25 mouse cellular contexts compared by ENCODE assay signal in genomic region chr11:7281656-7282055, GRCm38 (mm10).
DNase-seq lines count a peak whose midpoint lies in the region; ATAC-seq lines count a peak whose summit lies in the region.
"Had no signal": no experiment of that assay in that cellular context is flagged by ENCODE, and none has a peak within 500 bp of the region (broad histone marks: within the 10 kb centered on the region; RNA-seq: fewer than 3 reads in every experiment).

No protein-coding gene starts in this region.

- no peak overlapping the region for H3K9ac ChIP-seq in midbrain, embryonic 13.5 days (replicated peaks)
- no peak overlapping the region for H3K9ac ChIP-seq in embryonic facial prominence, embryonic 14.5 days (ENCODE audit: low read depth, low read length)
- H3K9ac ChIP-seq in limb, embryonic 15.5 days = no peak overlapping the region
- no peak overlapping the region for H3K9ac ChIP-seq in hindbrain, embryonic 14.5 days
- H3K9ac ChIP-seq: forebrain, embryonic 15.5 days; kidney, embryonic 15.5 days; limb, embryonic 12.5 days; liver, embryonic 13.5 days; lung, embryonic 14.5 days; midbrain, embryonic 12.5 days had no signal

- H3K9me3 ChIP-seq in midbrain, embryonic 10.5 days (replicated peaks) = no peaks in the 10 kb centered on the region
- H3K9me3 ChIP-seq in midbrain, embryonic 13.5 days = no peaks in the 10 kb centered on the region
- H3K9me3 ChIP-seq in embryonic facial prominence, embryonic 14.5 days (ENCODE audit: control insufficient read depth, low read length) = no peaks in the 10 kb centered on the region
- no peaks in the 10 kb centered on the region for H3K9me3 ChIP-seq in limb, embryonic 15.5 days
- H3K9me3 ChIP-seq in hindbrain, embryonic 14.5 days (ENCODE audit: control insufficient read depth, low read length) = no peaks in the 10 kb centered on the region
- H3K9me3 ChIP-seq: forebrain, embryonic 15.5 days; hindbrain, embryonic 10.5 days; kidney, embryonic 15.5 days; limb, embryonic 12.5 days; liver, embryonic 13.5 days; midbrain, embryonic 12.5 days had no signal

- H3K4me2 ChIP-seq in midbrain, embryonic 13.5 days (replicated peaks) = no peak overlapping the region
- H3K4me2 ChIP-seq in embryonic facial prominence, embryonic 14.5 days (ENCODE audit: low read depth, low read length) = no peak overlapping the region
- no peak overlapping the region for H3K4me2 ChIP-seq in limb, embryonic 15.5 days
- no peak overlapping the region for H3K4me2 ChIP-seq in hindbrain, embryonic 14.5 days (replicated peaks)
- H3K4me2 ChIP-seq: forebrain, embryonic 15.5 days; kidney, embryonic 15.5 days; limb, embryonic 12.5 days; liver, embryonic 13.5 days; lung, embryonic 14.5 days; midbrain, embryonic 12.5 days had no signal

- peaks cover 23% of the 10 kb centered on the region for H3K4me1 ChIP-seq in midbrain, embryonic 10.5 days
- H3K4me1 ChIP-seq in midbrain, embryonic 13.5 days (replicated peaks) = no peaks in the 10 kb centered on the region
- peaks cover 30% of the 10 kb centered on the region for H3K4me1 ChIP-seq in embryonic facial prominence, embryonic 14.5 days (ENCODE audit: control insufficient read depth, insufficient read depth, low read length)
- peaks cover 17% of the 10 kb centered on the region for H3K4me1 ChIP-seq in limb, embryonic 15.5 days
- H3K4me1 ChIP-seq in hindbrain, embryonic 14.5 days (replicated peaks; ENCODE audit: control insufficient read depth, insufficient read depth, low read length) = no peaks in the 10 kb centered on the region
- H3K4me1 ChIP-seq: forebrain, embryonic 15.5 days; kidney, embryonic 15.5 days; liver, embryonic 13.5 days; midbrain, embryonic 12.5 days had no signal

- H3K4me3 ChIP-seq in midbrain, embryonic 10.5 days = no peak overlapping the region
- H3K4me3 ChIP-seq in midbrain, embryonic 13.5 days (replicated peaks) = no peak overlapping the region
- H3K4me3 ChIP-seq in embryonic facial prominence, embryonic 14.5 days (ENCODE audit: low read depth, low read length) = no peak overlapping the region
- no peak overlapping the region for H3K4me3 ChIP-seq in limb, embryonic 15.5 days
- no peak overlapping the region for H3K4me3 ChIP-seq in hindbrain, embryonic 14.5 days (replicated peaks; ENCODE audit: low read length)
- H3K4me3 ChIP-seq: forebrain, embryonic 15.5 days; hindbrain, embryonic 10.5 days; kidney, embryonic 15.5 days; layer of hippocampus, adult 2 months; limb, embryonic 12.5 days; liver, embryonic 13.5 days; midbrain, embryonic 12.5 days had no signal

- DNase-seq in midbrain, embryonic 10.5 days (ENCODE audit: low spot score) = no peak
- peak; percentile 59 for DNase-seq in embryo, embryonic 11 days
- DNase-seq in embryonic facial prominence, embryonic 14.5 days (ENCODE audit: low spot score) = peak; percentile 92
- DNase-seq in layer of hippocampus, adult 11-12 months (ENCODE audit: low spot score) = no peak
- DNase-seq in hindbrain, embryonic 14.5 days (ENCODE audit: low spot score) = no peak
- no peak for DNase-seq in thymus, postnatal 36 days
- DNase-seq: adrenal gland, postnatal 14 days; B cell, adult 2 months; cerebellum, adult 11-12 months; cerebellum, adult 9-11 months; heart, postnatal 14 days; kidney, adult 18-20 months; kidney, postnatal 25 days; liver, embryonic 13.5 days; lung, embryonic 14.5 days; right cerebral cortex, postnatal 14 days had no signal

- whole genome bisulfite sequencing in midbrain, embryonic 10.5 days = 29% methylated on average over 2 of the region's 2 CpGs
- WGBS in midbrain, embryonic 13.5 days = 15% methylated on average over 2 of the region's 2 CpGs
- 31% methylated on average over 2 of the region's 2 CpGs for WGBS in embryonic facial prominence, embryonic 14.5 days
- WGBS in limb, embryonic 15.5 days = 28% methylated on average over 2 of the region's 2 CpGs
- WGBS in hindbrain, embryonic 14.5 days = 26% methylated on average over 2 of the region's 2 CpGs

- H3K27ac ChIP-seq in midbrain, embryonic 10.5 days (replicated peaks) = peak overlapping the region; percentile 69; the same call in 1 of the 2 replicates
- H3K27ac ChIP-seq in midbrain, embryonic 13.5 days = no peak overlapping the region
- peak overlapping the region; percentile 33; the same call in 1 of the 2 replicates for H3K27ac ChIP-seq in embryonic facial prominence, embryonic 14.5 days (replicated peaks; ENCODE audit: low read depth, low read length)
- peak overlapping the region; percentile 9; the same call in 1 of the 2 replicates for H3K27ac ChIP-seq in limb, embryonic 15.5 days
- no peak overlapping the region for H3K27ac ChIP-seq in hindbrain, embryonic 14.5 days
- H3K27ac ChIP-seq: forebrain, embryonic 15.5 days; kidney, embryonic 15.5 days; layer of hippocampus, adult 2 months; liver, embryonic 13.5 days; midbrain, embryonic 12.5 days had no signal

- no peaks in the 10 kb centered on the region for H3K27me3 ChIP-seq in midbrain, embryonic 10.5 days (ENCODE audit: low read depth, poor library complexity, severe bottlenecking)
- H3K27me3 ChIP-seq in midbrain, embryonic 13.5 days = no peaks in the 10 kb centered on the region
- no peaks in the 10 kb centered on the region for H3K27me3 ChIP-seq in embryonic facial prominence, embryonic 14.5 days (replicated peaks; ENCODE audit: control insufficient read depth, insufficient read depth, low read length)
- no peaks in the 10 kb centered on the region for H3K27me3 ChIP-seq in limb, embryonic 15.5 days
- no peaks in the 10 kb centered on the region for H3K27me3 ChIP-seq in hindbrain, embryonic 14.5 days (ENCODE audit: control insufficient read depth, insufficient read depth, low read length)
- H3K27me3 ChIP-seq: forebrain, embryonic 15.5 days; kidney, embryonic 15.5 days; limb, embryonic 12.5 days; liver, embryonic 13.5 days; midbrain, embryonic 12.5 days had no signal

- no peaks in the 10 kb centered on the region for H3K36me3 ChIP-seq in midbrain, embryonic 10.5 days
- no peaks in the 10 kb centered on the region for H3K36me3 ChIP-seq in midbrain, embryonic 13.5 days
- no peaks in the 10 kb centered on the region for H3K36me3 ChIP-seq in embryonic facial prominence, embryonic 14.5 days (ENCODE audit: control insufficient read depth, insufficient read depth, low read length)
- no peaks in the 10 kb centered on the region for H3K36me3 ChIP-seq in limb, embryonic 15.5 days
- no peaks in the 10 kb centered on the region for H3K36me3 ChIP-seq in hindbrain, embryonic 14.5 days (replicated peaks; ENCODE audit: control insufficient read depth, insufficient read depth)
- H3K36me3 ChIP-seq: forebrain, embryonic 15.5 days; hindbrain, embryonic 10.5 days; kidney, embryonic 15.5 days; limb, embryonic 12.5 days; liver, embryonic 13.5 days; midbrain, embryonic 12.5 days had no signal

- ATAC-seq in midbrain, embryonic 13.5 days = no peak
- ATAC-seq in embryonic facial prominence, embryonic 14.5 days (ENCODE audit: low read depth) = peak; percentile 85
- ATAC-seq in limb, embryonic 15.5 days (ENCODE audit: insufficient number of reproducible peaks, low FRiP score, low TSS enrichment, low read depth) = no peak
- ATAC-seq in hindbrain, embryonic 14.5 days (ENCODE audit: low FRiP score) = no peak
- ATAC-seq: forebrain, embryonic 15.5 days; hindbrain, embryonic 16.5 days had no signal

Comparison
In these comparisons a context has a peak if more than half of its experiments do, and no peak if none do; other contexts are left out.
1. H3K27ac ChIP-seq: peak in midbrain, embryonic 10.5 days (single experiment), embryonic facial prominence, embryonic 14.5 days (single experiment) and limb, embryonic 15.5 days (single experiment); none in midbrain, embryonic 13.5 days (single experiment) and hindbrain, embryonic 14.5 days (single experiment).
2. DNase-seq: peak in embryo, embryonic 11 days (single experiment) and embryonic facial prominence, embryonic 14.5 days (single experiment); none in midbrain, embryonic 10.5 days (single experiment), layer of hippocampus, adult 11-12 months (single experiment), hindbrain, embryonic 14.5 days (single experiment) and thymus, postnatal 36 days (0 of 2).